In genomic region chr9:90020866-90021265, GRCm38 (mm10) we compare ENCODE assay signal across 22 mouse cellular contexts. TPM values are rescaled to one million over a fixed set of nuclear protein-coding genes. Genes with fewer than 3 reads are reported as not detected.
A peak's percentile ranks its signal among the peaks of the same experiment; 100 is the strongest.
DNase-seq lines count a peak whose midpoint lies in the region; ATAC-seq and TF ChIP-seq lines count a peak whose summit lies in the region.
"Had no signal": no experiment of that assay in that cellular context is flagged by ENCODE, and none has a peak within 500 bp of the region (broad histone marks: within the 10 kb centered on the region; RNA-seq: fewer than 3 reads in every experiment).

No protein-coding gene starts in this region.

- no peak overlapping the region for H3K27ac ChIP-seq in left cerebral cortex, adult 2 months
- H3K27ac ChIP-seq in intestine, embryonic 15.5 days, result no peak overlapping the region
- H3K27ac ChIP-seq in liver, postnatal 0 days (ENCODE audit: low read depth), result no peak overlapping the region
- H3K27ac ChIP-seq in hindbrain, embryonic 11.5 days (ENCODE audit: low read depth, low read length), result no peak overlapping the region
- H3K27ac ChIP-seq: forebrain, embryonic 12.5 days; gastrocnemius, adult 2 months; heart, embryonic 13.5 days; limb, embryonic 15.5 days; neural tube, embryonic 12.5 days had no signal

- TF ChIP-seq EP300 in liver, postnatal 0 days (IDR thresholded peaks at IDR 0.05; ENCODE audit: low read depth), result no peak

- H3K27me3 ChIP-seq in intestine, embryonic 15.5 days (replicated peaks), result no peaks in the 10 kb centered on the region; the same call in 1 of the 2 replicates
- H3K27me3 ChIP-seq in liver, postnatal 0 days (ENCODE audit: insufficient read depth, low read length), result no peaks in the 10 kb centered on the region
- no peaks in the 10 kb centered on the region for H3K27me3 ChIP-seq in hindbrain, embryonic 11.5 days (ENCODE audit: control insufficient read depth, insufficient read depth, low read length)
- H3K27me3 ChIP-seq: forebrain, embryonic 12.5 days; heart, embryonic 13.5 days; limb, embryonic 15.5 days; neural tube, embryonic 12.5 days had no signal

- no peaks in the 10 kb centered on the region for H3K4me1 ChIP-seq in intestine, embryonic 15.5 days (replicated peaks)
- no peaks in the 10 kb centered on the region for H3K4me1 ChIP-seq in liver, postnatal 0 days (ENCODE audit: insufficient read depth)
- no peaks in the 10 kb centered on the region for H3K4me1 ChIP-seq in hindbrain, embryonic 11.5 days (replicated peaks; ENCODE audit: control insufficient read depth, insufficient read depth, low read length)
- H3K4me1 ChIP-seq: forebrain, embryonic 12.5 days; heart, embryonic 13.5 days; limb, embryonic 15.5 days; neural tube, embryonic 12.5 days had no signal

- intact Hi-C loops in left cerebral cortex, adult 2 months (cut with DNase I), result no loop called here

- ATAC-seq in intestine, embryonic 15.5 days, result no peak
- no peak for ATAC-seq in liver, postnatal 0 days
- ATAC-seq in hindbrain, embryonic 11.5 days (ENCODE audit: low FRiP score), result no peak

- no peaks in the 10 kb centered on the region for H3K36me3 ChIP-seq in intestine, embryonic 15.5 days
- H3K36me3 ChIP-seq in liver, postnatal 0 days (replicated peaks; ENCODE audit: insufficient read depth, low read length), result no peaks in the 10 kb centered on the region
- H3K36me3 ChIP-seq in hindbrain, embryonic 11.5 days (ENCODE audit: control insufficient read depth, insufficient read depth, low read length), result no peaks in the 10 kb centered on the region
- H3K36me3 ChIP-seq: forebrain, embryonic 12.5 days; heart, embryonic 13.5 days; limb, embryonic 15.5 days; neural tube, embryonic 12.5 days had no signal

- 82% methylated on average over 6 of the region's 6 CpGs for WGBS in intestine, embryonic 15.5 days
- WGBS in liver, postnatal 0 days (ENCODE audit: insufficient replicate concordance), result 71% methylated on average over 6 of the region's 6 CpGs
- 85% methylated on average over 6 of the region's 6 CpGs for WGBS in hindbrain, embryonic 11.5 days

- DNase-seq in frontal cortex, adult 2 months (ENCODE audit: extremely low spot score in 1 of 2, low spot score in 1 of 2), result peak; percentile 30 to 72
- DNase-seq in layer of hippocampus, adult 8-10 months (ENCODE audit: low spot score in 2 of 2), result peak; percentile 69 to 74
- peak; percentile 29 to 43 for DNase-seq in left cerebral cortex, adult 2 months (ENCODE audit: extremely low spot score in 1 of 2, low spot score in 2 of 2)
- peak; percentile 58 to 76 for DNase-seq in right cerebral cortex, postnatal 10 days (ENCODE audit: low spot score in 2 of 2)
- no peak for DNase-seq in thymus, adult 18-20 months
- no peak for DNase-seq in liver, postnatal 0 days
- DNase-seq in hindbrain, embryonic 11.5 days (ENCODE audit: low spot score), result no peak
- DNase-seq: adrenal gland, postnatal 14 days; cerebellum, postnatal 10 days; embryo, embryonic 11 days; gastrocnemius, adult 2 months; heart, postnatal 36 days; kidney, adult 8-10 months; kidney, postnatal 36 days; lung, adult 18-20 months; lung, postnatal 36 days; thymus, postnatal 14 days had no signal

- TF ChIP-seq CTCF in left cerebral cortex, adult 2 months (IDR thresholded peaks at IDR 0.05), result no peak
- no peak for TF ChIP-seq CTCF in liver, postnatal 0 days (IDR thresholded peaks at IDR 0.05; ENCODE audit: low read depth)

- no peak overlapping the region for H3K4me2 ChIP-seq in intestine, embryonic 15.5 days (replicated peaks)
- H3K4me2 ChIP-seq in liver, postnatal 0 days (ENCODE audit: low read depth, low read length), result no peak overlapping the region
- H3K4me2 ChIP-seq in hindbrain, embryonic 11.5 days (replicated peaks; ENCODE audit: low read depth, low read length), result no peak overlapping the region
- H3K4me2 ChIP-seq: forebrain, embryonic 12.5 days; heart, embryonic 13.5 days; limb, embryonic 15.5 days; neural tube, embryonic 12.5 days had no signal

- H3K9me3 ChIP-seq in intestine, embryonic 15.5 days, result no peaks in the 10 kb centered on the region
- no peaks in the 10 kb centered on the region for H3K9me3 ChIP-seq in liver, postnatal 0 days (ENCODE audit: low read length)
- H3K9me3 ChIP-seq in hindbrain, embryonic 11.5 days (ENCODE audit: control insufficient read depth, low read length), result no peaks in the 10 kb centered on the region
- H3K9me3 ChIP-seq: forebrain, embryonic 12.5 days; heart, embryonic 13.5 days; limb, embryonic 15.5 days; neural tube, embryonic 12.5 days had no signal

- no peak overlapping the region for H3K4me3 ChIP-seq in left cerebral cortex, adult 2 months
- no peak overlapping the region for H3K4me3 ChIP-seq in intestine, embryonic 15.5 days (replicated peaks)
- H3K4me3 ChIP-seq in liver, postnatal 0 days (ENCODE audit: low read depth, low read length), result no peak overlapping the region
- H3K4me3 ChIP-seq in hindbrain, embryonic 11.5 days (ENCODE audit: low read depth, low read length), result no peak overlapping the region
- H3K4me3 ChIP-seq: forebrain, embryonic 12.5 days; gastrocnemius, adult 2 months; heart, embryonic 13.5 days; limb, embryonic 15.5 days; neural tube, embryonic 12.5 days had no signal

- no peak overlapping the region for H3K9ac ChIP-seq in intestine, embryonic 15.5 days
- H3K9ac ChIP-seq in liver, postnatal 0 days (replicated peaks), result no peak overlapping the region
- H3K9ac ChIP-seq in hindbrain, embryonic 11.5 days (ENCODE audit: low read depth, low read length), result no peak overlapping the region
- H3K9ac ChIP-seq: forebrain, embryonic 12.5 days; heart, embryonic 13.5 days; limb, embryonic 15.5 days; neural tube, embryonic 12.5 days had no signal

RNA-seq across cellular contexts. Expression of gene Ctsh, which starts 33.1 kb away (rescaled TPM):
- 17.5 and 21.4 TPM in 2 replicates for polyA plus RNA-seq in frontal cortex, adult 2 months (2012; rRNA removed)
- 10 to 100 TPM; 11.7 to 56.6 (median 34.5) TPM for total RNA-seq in layer of hippocampus, adult 8-10 months (2022)
- 10 to 100 TPM; 14.1 to 18.9 TPM for total RNA-seq in left cerebral cortex, adult 2 months (2021)
- polyA plus RNA-seq in intestine, embryonic 15.5 days (2015; fragmentation: Nextera tagmentation; extraction: Ambion mirVana), result 42.4 and 51.4 TPM in 2 replicates
- polyA plus RNA-seq in liver, postnatal 0 days (2015; fragmentation: Nextera tagmentation; extraction: Ambion mirVana), result 328 and 355 TPM in 2 replicates
- 11.1 and 11.6 TPM in 2 replicates for polyA plus RNA-seq in hindbrain, embryonic 11.5 days (2014; fragmentation: Nextera tagmentation; extraction: Ambion mirVana)

Comparison
In these comparisons a context has a peak if more than half of its experiments do, and no peak if none do; other contexts are left out.
1. DNase-seq: peak in frontal cortex, adult 2 months (2 of 2), layer of hippocampus, adult 8-10 months (2 of 2), left cerebral cortex, adult 2 months (2 of 2) and right cerebral cortex, postnatal 10 days (2 of 2); none in thymus, adult 18-20 months (0 of 2), liver, postnatal 0 days (single experiment) and hindbrain, embryonic 11.5 days (single experiment).